Mouse (Mus musculus): Measurements from ENCODE around the gene Gtf2h4.

Gene Gtf2h4

GRCm38 (mm10) chr17:35697759-35698500 is 24.4 kb upstream of the Gtf2h4 start:
- no peak for DNase-seq (ENCODE audit: extremely low read depth, low read depth)

GRCm38 (mm10) chr17:35697429-35697758 is 23.9 kb upstream of the Gtf2h4 start:
- DNase-seq (ENCODE audit: extremely low read depth, low read depth): no peak

GRCm38 (mm10) chr17:35696691-35697090 is 23.2 kb upstream of the Gtf2h4 start:
- DNase-seq (ENCODE audit: extremely low read depth, low read depth): no peak

- peak; percentile 15 for DNase-seq (ENCODE audit: extremely low read depth, low read depth)
Measured at GRCm38 (mm10) chr17:35695289-35695688, 21.8 kb upstream of the Gtf2h4 start.

GRCm38 (mm10) chr17:35693906-35694305 is 20.4 kb upstream of the Gtf2h4 start:
- no peak for DNase-seq (ENCODE audit: extremely low read depth, low read depth)

GRCm38 (mm10) chr17:35692368-35692767 is 18.8 kb upstream of the Gtf2h4 start:
- DNase-seq (ENCODE audit: extremely low read depth, low read depth): no peak

GRCm38 (mm10) chr17:35691811-35692210 is 18.3 kb upstream of the Gtf2h4 start:
- DNase-seq (ENCODE audit: extremely low read depth, low read depth): no peak

- DNase-seq (ENCODE audit: extremely low read depth, low read depth): no peak
Measured at GRCm38 (mm10) chr17:35689936-35690645, 16.6 kb upstream of the Gtf2h4 start.

- no peak for DNase-seq (ENCODE audit: extremely low read depth, low read depth)
Measured at GRCm38 (mm10) chr17:35688347-35689175, 15.0 kb upstream of the Gtf2h4 start.

GRCm38 (mm10) chr17:35685061-35685460 is 11.5 kb upstream of the Gtf2h4 start:
- DNase-seq (ENCODE audit: extremely low read depth, low read depth): no peak

- no peak for DNase-seq (ENCODE audit: extremely low read depth, low read depth)
Measured at GRCm38 (mm10) chr17:35681986-35682385, 8.4 kb upstream of the Gtf2h4 start.

GRCm38 (mm10) chr17:35680591-35680990 is 7.1 kb upstream of the Gtf2h4 start:
- DNase-seq (ENCODE audit: extremely low read depth, low read depth): no peak

GRCm38 (mm10) chr17:35672527-35672926 is 1.0 kb downstream of the Gtf2h4 start:
- DNase-seq (ENCODE audit: extremely low read depth, low read depth): no peak

GRCm38 (mm10) chr17:35671846-35672245 is 1.7 kb downstream of the Gtf2h4 start:
- DNase-seq (ENCODE audit: extremely low read depth, low read depth): no peak

- no peak for DNase-seq (ENCODE audit: extremely low read depth, low read depth)
Measured at GRCm38 (mm10) chr17:35669731-35670130, 3.8 kb downstream of the Gtf2h4 start.

- DNase-seq (ENCODE audit: extremely low read depth, low read depth): peak; percentile 78
Measured at GRCm38 (mm10) chr17:35667334-35668065, 6.0 kb downstream of the Gtf2h4 start, which contains the start of gene Vars2. Gene Vars2, minus strand, starts transcription at chr17:35667592.

- peak; percentile 27 for DNase-seq (ENCODE audit: extremely low read depth, low read depth)
Measured at GRCm38 (mm10) chr17:35666851-35667256, 6.7 kb downstream of the Gtf2h4 start.

- DNase-seq (ENCODE audit: extremely low read depth, low read depth): peak; percentile 73
Measured at GRCm38 (mm10) chr17:35665957-35666515, 7.5 kb downstream of the Gtf2h4 start.

GRCm38 (mm10) chr17:35653086-35653485 is 20.5 kb downstream of the Gtf2h4 start:
- no peak for DNase-seq (ENCODE audit: extremely low read depth, low read depth)

- no peak for DNase-seq (ENCODE audit: extremely low read depth, low read depth)
Measured at GRCm38 (mm10) chr17:35649429-35649828, 24.1 kb downstream of the Gtf2h4 start.
